Mouse (Mus musculus) layer of hippocampus, adult 2 months (tissue): ENCODE data around the gene Slc22a23. TPM values are rescaled to one million over a fixed set of nuclear protein-coding genes. Genes with fewer than 3 reads are reported as not detected.
"Not testable (repeated sequence)": the region's sequence is repeated elsewhere in the genome, so short reads cannot be mapped to it uniquely, and the experiment has no call there.

Experiments
- DNase-seq, 2 experiments: peaks; one replicate each; pipeline ENCODE4 v3.0.0; 2022; ENCODE audit warnings: low spot score in 2 of 2
- H3K27ac ChIP-seq: fragments of 200-600 bp; 2 replicates; pipeline ENCODE4 v1.8.1; 2022
- H3K4me3 ChIP-seq: fragments of 200-600 bp; 2 replicates; pipeline ENCODE4 v1.8.1; 2022; ENCODE audit warnings: mild to moderate bottlenecking
- CTCF ChIP-seq: fragments of 200-600 bp; conservative IDR thresholded peaks from 2 replicates; pipeline ENCODE4 v1.8.1; 2022; ENCODE audit warnings: antibody characterized with exemption, mild to moderate bottlenecking, moderate library complexity
- long read RNA-seq, 2 experiments: library from polyadenylated mRNA; stranded (forward); transcript quantifications; one replicate each; pipeline ENCODE4 v2.0.0; 2021; ENCODE audit warnings: borderline mapping rate in 2 of 2
- total RNA-seq, 2 experiments: library from RNA; stranded (reverse); gene quantifications; 2 replicates each; pipeline ENCODE4 v1.2.3; 2021

Gene Slc22a23
- total RNA-seq, result 10 to 100 TPM; 31.6 to 34.8 TPM
- long read RNA-seq, experiment 1, full-length matches to known transcripts, result 6 of 18 reads
- long read RNA-seq, experiment 1, partial matches to known transcripts, result 1 of 18 reads
- long read RNA-seq, experiment 1, other reads (novel, unspliced or antisense), result 11 of 18 reads
- long read RNA-seq, experiment 2, full-length matches to known transcripts, result 7 of 16 reads
- long read RNA-seq, experiment 2, partial matches to known transcripts, result 1 of 16 reads
- long read RNA-seq, experiment 2, other reads (novel, unspliced or antisense), result 8 of 16 reads

DNA sequence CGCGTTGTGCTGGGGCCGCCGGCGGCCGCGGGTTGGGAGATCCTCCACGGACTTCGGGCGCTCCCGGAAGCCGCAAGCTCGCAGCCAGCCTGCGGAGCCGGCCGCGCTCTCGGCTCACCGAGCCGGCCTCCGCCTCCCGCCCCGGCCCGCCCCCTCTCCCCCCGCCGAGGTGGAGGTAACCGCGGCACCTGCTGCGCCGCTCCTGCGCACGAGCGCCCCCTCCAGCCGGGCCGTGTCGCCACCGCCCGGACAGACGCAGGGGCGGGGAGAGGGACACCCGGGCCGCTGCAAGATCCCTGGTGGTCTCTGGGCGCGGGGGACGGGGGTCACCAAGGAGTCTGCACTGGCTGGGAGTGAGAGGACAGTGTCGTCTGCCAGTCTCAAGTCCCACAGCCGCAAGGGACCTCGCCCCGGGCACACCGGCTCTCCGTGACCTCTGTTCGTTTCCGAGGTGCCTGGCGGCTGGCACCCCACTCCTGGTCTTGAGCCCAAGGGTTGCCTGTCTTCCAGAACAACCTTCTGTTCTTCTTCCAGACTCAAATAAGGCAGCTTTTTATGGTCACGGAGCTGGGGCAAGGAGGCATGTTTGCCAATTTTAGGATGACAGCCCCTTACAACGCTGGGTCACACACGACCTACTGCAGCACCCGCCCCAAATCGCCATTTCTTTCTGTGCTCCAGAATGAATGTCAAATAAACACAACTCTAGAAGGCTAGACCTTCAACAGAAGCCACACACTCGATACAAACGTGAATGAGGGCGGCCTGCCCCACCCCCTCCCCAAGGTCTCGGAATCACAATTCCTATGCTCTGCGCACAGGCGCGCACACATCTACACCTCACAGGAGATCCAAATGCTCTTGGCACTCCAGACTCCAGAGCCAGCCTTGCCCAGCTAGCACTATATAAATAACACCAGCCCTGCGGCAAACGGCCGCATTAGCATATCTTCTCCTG is at the start of gene Slc22a23:
Gene Slc22a23 (minus strand): TSS at position 55 of the 958 bp plus-strand sequence.
- peak; percentile 78 for TF ChIP-seq CTCF
- peak within 1 kb of the TSS; percentile 90 for H3K4me3 ChIP-seq
- H3K27ac ChIP-seq, result peak within 1 kb of the TSS; percentile 95
- DNase-seq, result peak; percentile 59 to 72

DNA sequence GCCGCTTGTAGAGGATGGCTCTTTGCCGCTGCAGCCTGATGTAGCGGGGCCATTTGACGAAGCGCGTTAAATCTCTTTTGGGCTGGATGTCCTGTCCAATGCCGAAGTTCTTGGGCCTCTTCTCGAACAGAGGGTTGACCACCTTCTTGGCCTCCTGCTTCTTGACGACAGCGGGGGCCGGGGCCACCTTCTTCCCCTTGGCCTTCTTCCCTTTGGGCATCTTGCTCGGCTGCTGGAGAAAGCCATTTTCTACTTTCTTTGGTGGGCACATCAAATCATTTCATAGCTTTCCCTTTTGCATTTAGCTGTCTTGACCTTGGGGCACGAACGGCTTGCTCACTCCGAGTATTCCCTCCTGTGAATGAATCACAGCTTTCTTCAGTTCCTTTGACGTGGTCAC is 49.3 kb upstream of the Slc22a23 start:
- H3K4me3 ChIP-seq, DNase-seq, H3K27ac ChIP-seq: not testable (repeated sequence)

DNA sequence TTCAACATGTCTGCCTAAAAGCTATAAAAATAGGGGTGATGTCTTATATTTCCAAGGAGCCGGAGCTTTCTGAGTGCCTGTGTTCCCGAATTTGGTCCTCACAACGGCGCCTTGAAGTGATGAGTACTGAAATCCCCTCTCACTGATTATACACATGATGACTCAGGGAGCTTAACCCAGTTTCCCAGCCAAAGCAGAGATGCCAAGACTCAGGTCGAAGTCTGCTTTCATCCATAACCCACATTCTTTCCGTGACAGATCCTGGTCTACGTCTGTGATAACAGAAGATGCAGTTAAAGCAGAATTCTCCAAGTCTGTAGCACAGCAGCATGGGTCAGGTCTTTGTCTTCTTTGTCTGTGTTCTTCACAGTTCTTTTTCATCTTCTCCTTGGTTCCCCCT is 47.4 kb upstream of the Slc22a23 start:
- no peak for TF ChIP-seq CTCF
- DNase-seq, result no peak
- Histone ChIP-seq H3K4me3 (no peak overlapping the region), H3K27ac (no peak overlapping the region)

DNA sequence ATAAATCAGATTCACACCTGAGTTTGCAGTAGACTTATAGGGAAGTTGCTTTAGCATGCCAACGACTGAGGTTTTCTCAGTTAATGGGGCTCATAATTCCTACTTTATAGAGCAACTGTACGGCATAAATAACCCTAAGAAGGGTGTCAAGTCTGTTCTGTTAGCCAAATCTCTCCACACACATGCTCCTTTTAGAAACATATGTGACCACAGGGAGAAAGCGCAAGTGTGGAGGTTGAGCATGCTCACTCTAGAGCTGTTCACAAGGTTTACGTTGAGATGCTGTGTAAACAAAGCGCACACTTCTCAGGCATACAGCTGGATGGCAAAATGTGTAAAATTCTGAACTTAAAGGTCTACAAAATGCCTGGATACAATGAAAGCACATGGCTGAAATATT is 43.2 kb upstream of the Slc22a23 start:
- H3K4me3 ChIP-seq, result no peak overlapping the region
- TF ChIP-seq CTCF, result no peak
- DNase-seq, result no peak
- H3K27ac ChIP-seq, result no peak overlapping the region

DNA sequence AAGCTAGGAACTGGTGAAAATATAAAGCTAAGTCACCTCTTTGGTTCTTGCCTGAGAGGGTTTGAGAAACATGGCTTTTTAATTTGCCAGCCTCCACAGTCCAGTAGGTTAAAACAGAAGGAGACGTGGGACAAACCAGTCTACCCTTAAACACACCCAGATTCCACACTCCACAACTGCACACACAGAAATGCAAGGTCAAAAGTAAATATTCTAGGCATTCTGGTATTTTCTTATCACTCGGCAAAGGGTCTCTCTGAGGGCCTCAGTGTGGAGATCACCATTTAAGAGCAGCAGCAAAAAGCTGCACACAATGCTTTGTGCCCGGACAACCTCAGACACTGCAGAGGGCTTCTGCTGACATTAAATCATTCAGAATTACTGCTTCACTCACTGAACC is 38.4 kb upstream of the Slc22a23 start:
- no peak overlapping the region for H3K4me3 ChIP-seq
- no peak for DNase-seq
- no peak for TF ChIP-seq CTCF
- no peak overlapping the region for H3K27ac ChIP-seq

DNA sequence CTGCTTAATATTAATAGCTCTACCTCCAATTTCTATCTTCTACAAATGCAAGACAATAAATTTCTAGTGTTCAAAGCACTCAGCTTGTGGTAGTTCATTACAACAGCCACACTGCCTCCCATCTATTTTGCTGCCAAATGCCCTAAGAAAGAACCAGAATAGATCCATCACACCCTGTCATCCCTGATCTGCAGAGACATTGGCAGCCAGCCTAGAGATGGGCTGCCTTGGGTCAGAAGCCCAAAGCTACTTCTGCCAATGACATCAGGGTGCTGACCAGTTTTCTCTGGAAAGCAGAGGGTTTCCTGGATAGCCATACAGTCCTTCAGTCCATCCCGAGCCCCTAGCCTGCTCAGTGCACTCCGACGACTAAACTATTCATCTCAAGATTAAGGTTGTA is 33.9 kb upstream of the Slc22a23 start:
- no peak for DNase-seq
- no peak for TF ChIP-seq CTCF
- no peak overlapping the region for H3K27ac ChIP-seq
- no peak overlapping the region for H3K4me3 ChIP-seq

DNA sequence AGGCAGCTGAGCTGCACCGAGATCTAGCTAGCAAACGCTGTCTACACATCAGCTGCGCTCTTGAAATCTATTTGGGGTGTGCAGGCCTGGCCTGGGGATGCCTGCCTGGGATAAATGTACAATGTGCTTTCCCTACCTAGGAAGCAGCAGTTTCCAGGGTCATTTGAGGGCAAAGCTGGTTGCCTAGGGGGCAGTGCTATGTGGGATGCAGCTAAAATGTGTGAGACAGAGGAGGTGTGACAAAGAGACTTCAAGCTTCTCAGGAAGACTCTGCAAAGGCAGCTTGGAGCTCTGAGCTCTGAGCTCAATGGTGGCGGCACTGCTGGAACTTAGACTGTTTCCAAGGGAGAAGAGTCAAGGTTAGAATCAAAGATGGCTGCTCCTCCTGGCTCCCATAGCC is 30.2 kb upstream of the Slc22a23 start:
- no peak for DNase-seq
- Histone ChIP-seq H3K27ac (no peak overlapping the region), H3K4me3 (no peak overlapping the region)
- TF ChIP-seq CTCF, result no peak

DNA sequence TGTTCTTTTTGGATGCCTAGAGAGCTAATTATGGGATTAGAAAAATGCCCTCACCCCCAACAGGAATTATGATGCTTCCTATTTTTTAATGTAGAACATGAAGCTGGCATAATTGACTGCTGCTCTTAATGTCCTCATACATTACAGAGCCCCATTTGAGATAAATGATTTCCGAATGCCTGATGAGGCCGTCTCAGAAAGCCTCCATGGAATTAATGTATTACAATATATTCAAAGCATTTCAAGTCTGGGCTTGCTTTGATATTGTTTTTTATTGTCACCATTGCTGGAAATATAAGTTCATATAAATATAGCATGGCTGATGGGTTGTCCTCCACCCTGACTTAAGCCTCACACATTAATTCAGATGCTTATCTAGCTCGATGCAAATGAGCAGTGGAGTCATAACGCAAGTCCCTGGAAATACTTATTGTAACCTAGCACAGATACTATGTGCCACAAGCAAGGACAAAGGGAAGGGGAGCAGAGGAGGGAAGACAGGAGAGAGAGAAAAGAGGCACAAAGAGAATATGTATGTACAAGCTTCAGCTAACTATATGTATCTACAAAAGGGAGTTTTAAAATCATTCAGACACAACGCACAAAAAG is 28.0 kb upstream of the Slc22a23 start:
- no peak for DNase-seq
- no peak overlapping the region for H3K27ac ChIP-seq
- no peak for TF ChIP-seq CTCF
- H3K4me3 ChIP-seq, result no peak overlapping the region

DNA sequence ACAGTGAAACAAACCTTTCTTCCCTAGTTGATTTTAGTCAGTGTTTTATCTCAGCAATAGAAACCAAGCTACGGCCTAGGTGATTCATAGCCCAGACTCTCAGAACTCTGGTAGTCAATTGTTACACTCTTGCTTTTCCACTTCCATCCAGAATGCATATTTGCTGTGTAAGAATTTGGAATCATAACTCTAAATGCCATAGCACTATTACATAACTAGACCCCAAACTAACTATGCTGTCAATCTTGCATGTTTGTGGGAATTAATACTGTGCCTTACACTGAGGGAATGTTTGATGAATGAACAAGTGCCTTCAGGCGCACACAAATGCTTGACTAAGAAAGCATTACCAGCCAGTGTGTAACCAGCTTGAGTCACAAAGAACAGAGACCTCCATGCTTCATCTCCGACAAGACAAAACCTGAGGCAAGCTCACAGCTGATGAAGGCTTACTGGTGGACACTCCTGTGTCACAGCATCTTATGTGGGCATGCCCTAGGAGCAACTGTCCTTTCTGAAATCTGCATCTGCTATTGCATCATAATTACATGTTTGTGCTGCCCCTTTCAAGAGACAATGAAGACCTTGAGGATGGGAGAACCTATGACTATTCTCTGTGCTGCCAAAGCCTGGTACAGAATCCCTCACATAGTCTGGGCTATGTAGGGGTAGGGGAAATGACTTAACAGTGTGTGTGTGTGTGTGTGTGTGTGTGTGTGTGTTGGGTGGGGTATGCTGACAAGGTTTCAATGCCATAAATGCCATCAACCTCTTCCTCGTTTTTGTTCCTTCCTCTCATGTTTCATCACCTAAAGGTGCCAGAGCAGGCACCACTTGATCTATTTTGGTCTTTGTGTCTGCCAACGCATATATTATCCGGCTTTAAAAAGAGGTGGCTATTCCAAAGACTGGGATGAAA is 27.2 kb upstream of the Slc22a23 start:
- no peak for DNase-seq
- Histone ChIP-seq H3K27ac (no peak overlapping the region), H3K4me3 (no peak overlapping the region)
- TF ChIP-seq CTCF, result no peak

DNA sequence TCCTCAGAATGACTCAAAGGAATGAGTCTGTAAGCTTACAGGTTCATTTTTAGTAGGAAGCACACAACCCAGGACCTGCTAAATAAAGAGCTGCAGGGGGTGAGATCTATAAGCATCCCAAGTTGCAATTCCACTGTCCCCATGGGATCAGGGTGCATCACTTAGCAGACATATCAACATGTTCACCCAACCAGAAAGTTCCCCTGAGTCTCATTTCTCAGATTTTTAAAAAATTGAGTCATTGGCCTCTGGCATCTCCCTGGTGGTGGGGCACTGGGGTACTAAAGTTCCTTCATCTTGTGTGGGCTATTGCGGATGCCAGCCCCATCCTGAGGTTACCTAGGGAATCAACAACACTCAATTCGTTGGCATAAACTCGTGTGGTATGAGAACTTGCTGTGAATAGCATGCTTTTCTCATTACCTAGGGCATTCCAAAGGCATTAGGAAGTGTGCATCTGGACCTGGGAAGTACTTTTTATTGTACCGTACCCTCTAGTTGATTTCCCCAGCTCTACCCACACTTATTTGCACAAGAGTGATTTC is 25.4 kb upstream of the Slc22a23 start:
- TF ChIP-seq CTCF, result no peak
- Histone ChIP-seq H3K27ac (no peak overlapping the region), H3K4me3 (no peak overlapping the region)
- DNase-seq, result no peak

DNA sequence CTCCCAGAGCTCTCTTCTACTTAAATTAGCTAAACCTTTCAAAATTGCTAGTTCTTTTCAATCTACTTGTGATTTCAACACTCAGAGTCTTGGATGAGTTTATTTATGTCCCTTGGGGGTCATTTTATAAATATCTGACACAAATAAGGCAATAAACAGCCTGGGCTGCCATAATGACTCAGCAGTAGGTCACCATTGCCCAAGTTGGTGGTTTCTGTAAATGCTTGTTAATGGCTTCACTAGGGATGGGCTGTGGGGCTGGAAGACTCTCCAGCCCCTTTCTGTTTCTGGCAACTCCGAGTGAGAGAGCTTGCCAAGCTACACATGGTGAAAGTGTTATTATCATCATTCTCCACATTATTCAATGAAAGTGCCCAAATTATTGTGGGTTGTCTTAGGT is 20.2 kb upstream of the Slc22a23 start:
- Histone ChIP-seq H3K27ac (no peak overlapping the region), H3K4me3 (no peak overlapping the region)
- no peak for TF ChIP-seq CTCF
- DNase-seq, result no peak

DNA sequence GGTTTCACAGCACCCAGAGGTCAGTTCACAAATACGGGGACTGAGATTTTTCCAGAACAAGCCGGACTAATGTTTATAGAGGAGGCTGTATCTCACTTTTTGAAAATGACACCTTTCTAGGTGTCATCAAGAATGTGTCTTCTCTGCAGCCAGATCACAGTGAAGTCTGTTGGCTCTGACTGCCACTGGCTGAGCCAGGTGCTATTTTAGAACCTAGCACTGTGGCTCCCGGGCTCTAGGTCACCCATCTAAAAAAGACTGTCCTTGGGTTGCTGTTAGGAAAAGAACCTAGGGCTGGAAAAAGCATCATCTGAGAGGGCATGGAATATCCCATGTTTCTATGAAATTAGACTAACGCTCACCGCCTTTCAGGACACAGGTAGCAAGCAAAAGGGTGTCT is 10.7 kb upstream of the Slc22a23 start:
- H3K27ac ChIP-seq, result no peak overlapping the region
- DNase-seq, result no peak
- no peak overlapping the region for H3K4me3 ChIP-seq
- no peak for TF ChIP-seq CTCF
